Mouse (Mus musculus): ENCODE measurements around the gene Utp4. TPM values are rescaled to one million over a fixed set of nuclear protein-coding genes. Genes with fewer than 3 reads are reported as not detected.
A peak's percentile ranks its signal among the peaks of the same experiment; 100 is the strongest.

The Utp4 gene
- total and polyA plus RNA-seq, 2 experiments from 2014 or later, result 29.1 to 30.6 TPM

GRCm38 (mm10) chr8:106865354-106865753 lies 28.1 kb upstream of the Utp4 start:
- Histone ChIP-seq H3K36me3 (replicated peaks; ENCODE audit: control insufficient read depth, insufficient read depth, low read length) (no peaks in the 10 kb centered on the region), H3K4me1 (ENCODE audit: control insufficient read depth, insufficient read depth) (no peaks in the 10 kb centered on the region; the same call in 1 of the 2 replicates), H3K4me3 (ENCODE audit: low read depth, low read length) (no peak overlapping the region), H3K9ac (replicated peaks; ENCODE audit: low read depth, low read length) (no peak overlapping the region), H3K4me2 (ENCODE audit: low read depth, low read length) (no peak overlapping the region), H3K27ac (ENCODE audit: low read depth) (no peak overlapping the region), H3K27me3 (ENCODE audit: control insufficient read depth, insufficient read depth, low read length) (no peaks in the 10 kb centered on the region), H3K9me3 (replicated peaks; ENCODE audit: control insufficient read depth, low read length) (no peaks in the 10 kb centered on the region)
- 73% methylated on average over 9 of the region's 9 CpGs for WGBS
- ATAC-seq (ENCODE audit: insufficient read depth, low read depth) (no peak), DNase-seq (ENCODE audit: low spot score) (no peak)
- TF ChIP-seq CTCF (IDR thresholded peaks at IDR 0.05; ENCODE audit: low read depth) (no peak), EP300 (IDR thresholded peaks at IDR 0.05; ENCODE audit: low read depth) (no peak)

GRCm38 (mm10) chr8:106870051-106870450 lies 23.4 kb upstream of the Utp4 start, which contains the start of gene Has3:
Gene Has3, plus strand, starts transcription at chr8:106870242.
- H3K36me3 ChIP-seq (replicated peaks; ENCODE audit: control insufficient read depth, insufficient read depth, low read length), result peaks cover 7% of the 10 kb centered on the region; the same call in 1 of the 2 replicates

GRCm38 (mm10) chr8:106870537-106871327 lies 22.7 kb upstream of the Utp4 start:
- no peak overlapping the region for H3K27ac ChIP-seq (ENCODE audit: low read depth)
- H3K9ac ChIP-seq (replicated peaks; ENCODE audit: low read depth, low read length), result peak overlapping the region; percentile 54
- peaks cover 7% of the 10 kb centered on the region; the same call in 1 of the 2 replicates for H3K36me3 ChIP-seq (replicated peaks; ENCODE audit: control insufficient read depth, insufficient read depth, low read length)
- peaks cover 23% of the 10 kb centered on the region for H3K4me1 ChIP-seq (ENCODE audit: control insufficient read depth, insufficient read depth)
- DNase-seq (ENCODE audit: low spot score) (no peak), ATAC-seq (ENCODE audit: insufficient read depth, low read depth) (peak; percentile 70)
- H3K4me2 ChIP-seq (ENCODE audit: low read depth, low read length), result peak overlapping the region; percentile 100
- H3K9me3 ChIP-seq (replicated peaks; ENCODE audit: control insufficient read depth, low read length), result no peaks in the 10 kb centered on the region
- H3K4me3 ChIP-seq (ENCODE audit: low read depth, low read length), result peak overlapping the region; percentile 70
- no peak for TF ChIP-seq EP300 (IDR thresholded peaks at IDR 0.05; ENCODE audit: low read depth)
- TF ChIP-seq CTCF (IDR thresholded peaks at IDR 0.05; ENCODE audit: low read depth), result peak; percentile 24
- no peaks in the 10 kb centered on the region for H3K27me3 ChIP-seq (ENCODE audit: control insufficient read depth, insufficient read depth, low read length)
- WGBS, result under 1% methylated on average over 61 of the region's 63 CpGs

More at GRCm38 (mm10) chr8:106870051-106870450, 23.4 kb upstream of the Utp4 start, which contains the start of gene Has3:
- no peak for DNase-seq (ENCODE audit: low spot score)
- peaks cover 23% of the 10 kb centered on the region for H3K4me1 ChIP-seq (ENCODE audit: control insufficient read depth, insufficient read depth)
- peak within 1 kb of the TSS; percentile 100 for H3K4me2 ChIP-seq (ENCODE audit: low read depth, low read length)
- WGBS, result 3% methylated on average over 18 of the region's 18 CpGs
- ATAC-seq (ENCODE audit: insufficient read depth, low read depth), result no peak
- no peak within 1 kb of the TSS for H3K27ac ChIP-seq (ENCODE audit: low read depth)
- H3K9ac ChIP-seq (replicated peaks; ENCODE audit: low read depth, low read length), result peak within 1 kb of the TSS; percentile 54
- no peaks in the 10 kb centered on the region for H3K27me3 ChIP-seq (ENCODE audit: control insufficient read depth, insufficient read depth, low read length)
- H3K9me3 ChIP-seq (replicated peaks; ENCODE audit: control insufficient read depth, low read length), result no peaks in the 10 kb centered on the region
- peak within 1 kb of the TSS; percentile 70 for H3K4me3 ChIP-seq (ENCODE audit: low read depth, low read length)
- TF ChIP-seq CTCF (IDR thresholded peaks at IDR 0.05; ENCODE audit: low read depth), result no peak
- TF ChIP-seq EP300 (IDR thresholded peaks at IDR 0.05; ENCODE audit: low read depth), result no peak

DNA sequence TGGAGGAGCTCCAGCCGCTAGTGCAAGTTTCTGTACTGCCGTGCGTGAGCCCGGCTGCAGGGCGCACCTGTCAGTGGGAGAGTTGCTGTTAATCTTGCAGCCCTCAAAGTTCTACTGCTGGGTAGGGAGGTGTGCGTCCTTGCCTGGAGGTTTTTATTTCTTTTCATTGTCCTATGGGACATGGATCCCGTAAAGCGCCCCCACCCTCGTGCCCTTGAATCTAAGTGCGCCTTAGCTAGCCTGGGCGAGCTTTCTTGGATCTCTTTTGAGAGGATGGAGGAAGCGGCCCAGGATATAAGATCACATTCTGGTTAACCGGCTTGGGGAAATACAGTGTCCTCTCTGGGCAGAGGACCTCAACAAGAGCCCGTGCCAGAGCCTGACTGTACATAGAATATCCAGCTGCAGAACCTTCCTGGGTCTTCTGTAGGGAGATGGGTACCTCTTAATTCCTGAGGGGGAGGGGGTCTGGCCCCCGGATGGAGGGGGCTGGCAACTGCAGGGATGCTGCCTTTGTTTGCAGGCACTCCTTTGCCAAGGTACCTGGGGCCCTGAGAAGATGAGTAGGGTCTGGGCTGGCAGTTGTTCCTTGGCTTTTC lies 22.0 kb upstream of the Utp4 start:
- Histone ChIP-seq H3K27me3 (ENCODE audit: control insufficient read depth, insufficient read depth, low read length) (no peaks in the 10 kb centered on the region), H3K9me3 (replicated peaks; ENCODE audit: control insufficient read depth, low read length) (no peaks in the 10 kb centered on the region), H3K9ac (replicated peaks; ENCODE audit: low read depth, low read length) (peak overlapping the region; percentile 54), H3K4me3 (ENCODE audit: low read depth, low read length) (peak overlapping the region; percentile 70), H3K4me1 (ENCODE audit: control insufficient read depth, insufficient read depth) (peaks cover 23% of the 10 kb centered on the region), H3K4me2 (ENCODE audit: low read depth, low read length) (peak overlapping the region; percentile 100), H3K27ac (ENCODE audit: low read depth) (no peak overlapping the region), H3K36me3 (replicated peaks; ENCODE audit: control insufficient read depth, insufficient read depth, low read length) (peaks cover 7% of the 10 kb centered on the region; the same call in 1 of the 2 replicates)
- DNase-seq (ENCODE audit: low spot score), result no peak
- no peak for ATAC-seq (ENCODE audit: insufficient read depth, low read depth)
- WGBS, result 1% methylated on average over 15 of the region's 15 CpGs
- TF ChIP-seq CTCF (IDR thresholded peaks at IDR 0.05; ENCODE audit: low read depth) (no peak), EP300 (IDR thresholded peaks at IDR 0.05; ENCODE audit: low read depth) (no peak)

DNA sequence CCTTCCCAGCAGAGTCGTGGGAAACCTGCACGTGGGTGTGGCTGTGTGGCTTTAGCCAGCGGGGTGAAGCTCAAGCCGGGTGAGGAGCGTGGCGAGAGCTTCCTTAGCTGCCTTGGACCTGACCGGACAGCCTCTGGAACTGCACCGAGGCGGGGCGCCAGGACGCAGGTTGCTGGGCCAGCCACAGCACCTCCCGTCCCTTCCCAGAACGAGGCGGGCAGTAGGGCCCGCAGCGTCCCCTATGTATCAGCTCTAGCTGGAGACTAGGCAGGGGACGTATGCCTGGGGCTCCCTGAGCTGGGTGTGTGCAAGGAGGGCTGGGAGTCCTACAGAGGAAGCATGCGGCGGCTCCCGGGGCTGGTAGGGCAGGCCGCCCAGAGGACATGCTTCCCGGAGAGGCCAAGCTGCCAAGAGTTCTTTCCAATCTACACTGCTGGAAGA lies 21.5 kb upstream of the Utp4 start:
- Histone ChIP-seq H3K4me3 (ENCODE audit: low read depth, low read length) (peak overlapping the region; percentile 70), H3K36me3 (replicated peaks; ENCODE audit: control insufficient read depth, insufficient read depth, low read length) (peaks cover 7% of the 10 kb centered on the region; the same call in 1 of the 2 replicates), H3K4me2 (ENCODE audit: low read depth, low read length) (peak overlapping the region; percentile 100), H3K9me3 (replicated peaks; ENCODE audit: control insufficient read depth, low read length) (no peaks in the 10 kb centered on the region), H3K9ac (replicated peaks; ENCODE audit: low read depth, low read length) (no peak overlapping the region; the same call in 1 of the 2 replicates), H3K27me3 (ENCODE audit: control insufficient read depth, insufficient read depth, low read length) (no peaks in the 10 kb centered on the region), H3K27ac (ENCODE audit: low read depth) (no peak overlapping the region), H3K4me1 (ENCODE audit: control insufficient read depth, insufficient read depth) (peaks cover 23% of the 10 kb centered on the region)
- under 1% methylated on average over 22 of the region's 22 CpGs for WGBS
- TF ChIP-seq EP300 (IDR thresholded peaks at IDR 0.05; ENCODE audit: low read depth), result no peak
- peak; percentile 31 for TF ChIP-seq CTCF (IDR thresholded peaks at IDR 0.05; ENCODE audit: low read depth)
- peak; percentile 77 for ATAC-seq (ENCODE audit: insufficient read depth, low read depth)
- DNase-seq (ENCODE audit: low spot score), result peak; percentile 78
